In genomic region chr12:116229451-116229850, GRCm38 (mm10) we compare ENCODE assay signal across 26 mouse cellular contexts. TPM values are rescaled to one million over a fixed set of nuclear protein-coding genes. Genes with fewer than 3 reads are reported as not detected.
A peak's percentile ranks its signal among the peaks of the same experiment; 100 is the strongest.
DNase-seq lines count a peak whose midpoint lies in the region; ATAC-seq and TF ChIP-seq lines count a peak whose summit lies in the region.
"Had no signal": no experiment of that assay in that cellular context is flagged by ENCODE, and none has a peak within 500 bp of the region (broad histone marks: within the 10 kb centered on the region; RNA-seq: fewer than 3 reads in every experiment).

No protein-coding gene starts in this region.

- H3K4me1 ChIP-seq in heart, embryonic 10.5 days: no peaks in the 10 kb centered on the region
- no peaks in the 10 kb centered on the region for H3K4me1 ChIP-seq in lung, adult 2 months (ENCODE audit: control insufficient read depth, insufficient read depth, low read length)
- no peaks in the 10 kb centered on the region for H3K4me1 ChIP-seq in forebrain, embryonic 15.5 days
- H3K4me1 ChIP-seq: embryonic facial prominence, embryonic 10.5 days; embryonic facial prominence, embryonic 12.5 days; forebrain, embryonic 13.5 days had no signal

- no peak overlapping the region for H3K4me2 ChIP-seq in forebrain, embryonic 15.5 days (replicated peaks)
- H3K4me2 ChIP-seq: embryonic facial prominence, embryonic 12.5 days; forebrain, embryonic 13.5 days had no signal

- TF ChIP-seq CTCF in lung, adult 2 months (IDR thresholded peaks at IDR 0.05; ENCODE audit: insufficient read depth, low read length): no peak

- TF ChIP-seq POLR2A in lung, adult 2 months (IDR thresholded peaks at IDR 0.05; ENCODE audit: borderline replicate concordance, extremely low read depth, low read depth, low read length): no peak

- H3K27me3 ChIP-seq in heart, embryonic 10.5 days (ENCODE audit: insufficient read depth, poor library complexity, severe bottlenecking): no peaks in the 10 kb centered on the region
- no peaks in the 10 kb centered on the region for H3K27me3 ChIP-seq in forebrain, embryonic 15.5 days
- H3K27me3 ChIP-seq: CH12.LX; embryonic facial prominence, embryonic 12.5 days; forebrain, embryonic 13.5 days; Patski had no signal

- H3K9ac ChIP-seq in forebrain, embryonic 15.5 days (replicated peaks): no peak overlapping the region
- H3K9ac ChIP-seq: embryonic facial prominence, embryonic 12.5 days; forebrain, embryonic 13.5 days had no signal

- no peak overlapping the region for H3K4me3 ChIP-seq in heart, embryonic 10.5 days
- no peak overlapping the region for H3K4me3 ChIP-seq in lung, adult 2 months (replicated peaks; ENCODE audit: extremely low read depth, low read depth, low read length)
- H3K4me3 ChIP-seq in forebrain, embryonic 15.5 days: no peak overlapping the region
- H3K4me3 ChIP-seq: embryonic facial prominence, embryonic 10.5 days; embryonic facial prominence, embryonic 12.5 days; forebrain, embryonic 13.5 days had no signal

- WGBS in heart, embryonic 10.5 days: 79% methylated on average over 3 of the region's 3 CpGs
- 77% methylated on average over 3 of the region's 3 CpGs for WGBS in lung, adult 2 months
- 89% methylated on average over 3 of the region's 3 CpGs for WGBS in forebrain, embryonic 15.5 days

- DNase-seq in heart, adult 11 months: peak; percentile 84
- DNase-seq in heart, embryonic 10.5 days (ENCODE audit: low spot score): no peak
- DNase-seq in lung, postnatal 10 days: peak; percentile 12
- DNase-seq in lung, adult 2 months: no peak
- DNase-seq: adrenal gland, adult 8-10 months; adrenal gland, postnatal 14 days; adrenal gland, postnatal 36 days; B cell, adult 2 months; cerebellum, adult 11-12 months; cerebellum, adult 2 months; cerebellum, adult 9-10 months; cerebellum, postnatal 10 days; cerebellum, postnatal 25 days had no signal

- H3K36me3 ChIP-seq in heart, embryonic 10.5 days: no peaks in the 10 kb centered on the region
- H3K36me3 ChIP-seq in forebrain, embryonic 15.5 days: peaks cover 17% of the 10 kb centered on the region; the same call in 1 of the 2 replicates

- H3K27ac ChIP-seq in heart, embryonic 10.5 days: no peak overlapping the region
- H3K27ac ChIP-seq in forebrain, embryonic 15.5 days (replicated peaks): no peak overlapping the region
- H3K27ac ChIP-seq: embryonic facial prominence, embryonic 10.5 days; embryonic facial prominence, embryonic 12.5 days; forebrain, embryonic 13.5 days had no signal

- no peak for ATAC-seq in forebrain, embryonic 15.5 days (replicated peaks)
- ATAC-seq: activated CD4-positive, CD25-positive, alpha-beta regulatory T cell, adult 4 months; CD4-positive, CD25-positive, alpha-beta regulatory T cell, adult 4 months; forebrain, embryonic 13.5 days; forebrain, embryonic 16.5 days; Patski had no signal

- H3K9me3 ChIP-seq in heart, embryonic 10.5 days: no peaks in the 10 kb centered on the region
- H3K9me3 ChIP-seq in forebrain, embryonic 15.5 days: no peaks in the 10 kb centered on the region
- H3K9me3 ChIP-seq: embryonic facial prominence, embryonic 10.5 days; embryonic facial prominence, embryonic 12.5 days; forebrain, embryonic 13.5 days; G1E had no signal

RNA-seq across cellular contexts. Expression of gene Wdr60, which starts 33.4 kb away (rescaled TPM):
- polyA plus RNA-seq in heart, embryonic 10.5 days (2016; fragmentation: Nextera tagmentation; extraction: Ambion mirVana): 3.6 and 9.8 TPM in 2 replicates
- polyA plus RNA-seq in lung, adult 2 months (2012; rRNA removed): 5.7 and 7.5 TPM in 2 replicates
- polyA plus RNA-seq in forebrain, embryonic 15.5 days (2015; fragmentation: Nextera tagmentation; extraction: Ambion mirVana): 18.0 and 21.1 TPM in 2 replicates

RNA-seq across cellular contexts. Expression of gene Gm11027, which starts 45.7 kb away (rescaled TPM):
- not detected in 2 replicates for polyA plus RNA-seq in heart, embryonic 10.5 days (2016; fragmentation: Nextera tagmentation; extraction: Ambion mirVana)
- not detected in 2 replicates for polyA plus RNA-seq in lung, adult 2 months (2012; rRNA removed)
- polyA plus RNA-seq in forebrain, embryonic 15.5 days (2015; fragmentation: Nextera tagmentation; extraction: Ambion mirVana): not detected in 2 replicates
- polyA plus RNA-seq: activated CD4-positive, CD25-positive, alpha-beta regulatory T cell, adult 4 months; CD4-positive, CD25-positive, alpha-beta regulatory T cell, adult 4 months; cerebellum, adult 2 months; cortical plate, adult 2 months; embryonic facial prominence, embryonic 10.5 days; embryonic facial prominence, embryonic 12.5 days; embryonic facial prominence, embryonic 14.5 days; forebrain, embryonic 11.5 days; forebrain, embryonic 13.5 days; forebrain, embryonic 16.5 days; G1E; Patski had no signal

RNA-seq across cellular contexts. Expression of gene Esyt2, which starts 51.5 kb away (rescaled TPM):
- polyA plus RNA-seq in heart, embryonic 10.5 days (2016; fragmentation: Nextera tagmentation; extraction: Ambion mirVana): 12.5 and 14.7 TPM in 2 replicates
- polyA plus RNA-seq in lung, adult 2 months (2012; rRNA removed): 13.9 and 15.0 TPM in 2 replicates
- polyA plus RNA-seq in forebrain, embryonic 15.5 days (2015; fragmentation: Nextera tagmentation; extraction: Ambion mirVana): 12.6 and 13.0 TPM in 2 replicates

Comparison
In these comparisons a context has a peak if more than half of its experiments do, and no peak if none do; other contexts are left out.
1. DNase-seq: peak in heart, adult 11 months (single experiment) and lung, postnatal 10 days (single experiment); none in heart, embryonic 10.5 days (single experiment) and lung, adult 2 months (single experiment).